Mouse (Mus musculus) fat pad, adult 2 months (tissue): ENCODE data around the gene Eps8l3.

ENCODE experiments used
- DNase-seq: peaks from one replicate; pipeline ENCODE4 v3.0.0-alpha.2; 2011; ENCODE audit warnings: low read depth, low spot score; ENCODE audit errors: extremely low read depth

Gene Eps8l3

GRCm38 (mm10) chr3:107940524-107940923 is 63.5 kb downstream of the Eps8l3 start:
- DNase-seq: no peak

DNA sequence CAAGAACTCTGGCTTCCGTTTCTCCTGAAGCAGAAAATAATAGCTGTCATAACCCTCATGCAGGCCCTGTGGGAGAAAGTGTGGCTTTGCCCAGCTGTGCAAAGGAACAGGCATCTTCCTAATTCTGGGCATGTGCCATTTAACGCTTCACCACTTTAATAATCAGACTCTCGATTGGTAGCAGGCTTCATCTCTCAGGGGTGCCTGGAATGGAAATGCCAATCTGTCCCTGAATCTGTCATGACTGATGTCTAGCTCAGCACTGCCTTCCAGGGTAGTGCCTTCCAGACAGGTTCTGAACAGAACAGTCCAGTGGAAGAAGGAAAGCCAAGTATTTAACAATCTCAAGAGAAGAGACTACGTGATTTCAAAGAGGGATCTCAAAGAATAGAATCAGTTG is 64.2 kb downstream of the Eps8l3 start:
- DNase-seq: no peak
